Mouse (Mus musculus): ENCODE results near the gene Gm10778. TPM values are rescaled to one million over a fixed set of nuclear protein-coding genes. Genes with fewer than 3 reads are reported as not detected.
"Not testable (repeated sequence)": the region's sequence is repeated elsewhere in the genome, so short reads cannot be mapped to it uniquely, and the experiment has no call there.

Gm10778 gene
- polyA plus RNA-seq, 1 experiment from 2014 or later: 6.3 TPM

GRCm38 (mm10) chr10:81638101-81638500 lies 10.8 kb upstream of the Gm10778 start:
- Histone ChIP-seq H3K9me3 (ENCODE audit: control insufficient read depth, low read depth, low read length) (no peaks in the 10 kb centered on the region), H3K27ac (ENCODE audit: low read length) (no peak overlapping the region), H3K4me2 (replicated peaks; ENCODE audit: low read depth, low read length) (no peak overlapping the region), H3K36me3 (ENCODE audit: control insufficient read depth, insufficient read depth, low read length) (no peaks in the 10 kb centered on the region), H3K4me1 (ENCODE audit: control insufficient read depth, insufficient read depth, low read length) (peaks cover 10% of the 10 kb centered on the region), H3K27me3 (ENCODE audit: control insufficient read depth, insufficient read depth, low read length) (no peaks in the 10 kb centered on the region), H3K9ac (replicated peaks; ENCODE audit: low read depth, low read length) (no peak overlapping the region), H3K4me3 (ENCODE audit: low read depth, low read length) (no peak overlapping the region)
- no peak for ATAC-seq (ENCODE audit: insufficient number of reproducible peaks, insufficient read depth, low FRiP score, low read depth)
- whole genome bisulfite sequencing: 70% methylated on average over 6 of the region's 6 CpGs

GRCm38 (mm10) chr10:81640825-81641224 lies 8.0 kb upstream of the Gm10778 start:
- not testable (repeated sequence) for H3K4me2 ChIP-seq (replicated peaks; ENCODE audit: low read depth, low read length); H3K27me3 ChIP-seq (ENCODE audit: control insufficient read depth, insufficient read depth, low read length); H3K4me3 ChIP-seq (ENCODE audit: low read depth, low read length); H3K9me3 ChIP-seq (ENCODE audit: control insufficient read depth, low read depth, low read length); H3K27ac ChIP-seq (ENCODE audit: low read length); ATAC-seq (ENCODE audit: insufficient number of reproducible peaks, insufficient read depth, low FRiP score, low read depth); H3K9ac ChIP-seq (replicated peaks; ENCODE audit: low read depth, low read length); H3K36me3 ChIP-seq (ENCODE audit: control insufficient read depth, insufficient read depth, low read length)
- H3K4me1 ChIP-seq (ENCODE audit: control insufficient read depth, insufficient read depth, low read length): peaks cover 10% of the 10 kb centered on the region
- 26% methylated on average over 4 of the region's 4 CpGs for WGBS

- WGBS: 89% methylated on average over 2 of the region's 2 CpGs
- no peak overlapping the region for H3K4me2 ChIP-seq (replicated peaks; ENCODE audit: low read depth, low read length)
- H3K36me3 ChIP-seq (ENCODE audit: control insufficient read depth, insufficient read depth, low read length): no peaks in the 10 kb centered on the region
- no peak for ATAC-seq (ENCODE audit: insufficient number of reproducible peaks, insufficient read depth, low FRiP score, low read depth)
- no peak overlapping the region for H3K9ac ChIP-seq (replicated peaks; ENCODE audit: low read depth, low read length)
- no peaks in the 10 kb centered on the region for H3K27me3 ChIP-seq (ENCODE audit: control insufficient read depth, insufficient read depth, low read length)
- no peak overlapping the region for H3K27ac ChIP-seq (ENCODE audit: low read length)
- H3K4me3 ChIP-seq (ENCODE audit: low read depth, low read length): no peak overlapping the region
- H3K4me1 ChIP-seq (ENCODE audit: control insufficient read depth, insufficient read depth, low read length): peaks cover 10% of the 10 kb centered on the region
- H3K9me3 ChIP-seq (ENCODE audit: control insufficient read depth, low read depth, low read length): no peaks in the 10 kb centered on the region
Measured at GRCm38 (mm10) chr10:81641566-81641965, 7.3 kb upstream of the Gm10778 start.

- WGBS: 74% methylated on average over 8 of the region's 8 CpGs
- Histone ChIP-seq H3K9ac (replicated peaks; ENCODE audit: low read depth, low read length) (0 out of 2 replicates have a peak overlapping the region, but pooled peaks have one; percentile 92), H3K27me3 (ENCODE audit: control insufficient read depth, insufficient read depth, low read length) (no peaks in the 10 kb centered on the region), H3K27ac (ENCODE audit: low read length) (no peak overlapping the region), H3K4me1 (ENCODE audit: control insufficient read depth, insufficient read depth, low read length) (peaks cover 10% of the 10 kb centered on the region), H3K9me3 (ENCODE audit: control insufficient read depth, low read depth, low read length) (no peaks in the 10 kb centered on the region), H3K4me2 (replicated peaks; ENCODE audit: low read depth, low read length) (peak overlapping the region; percentile 92), H3K4me3 (ENCODE audit: low read depth, low read length) (peak overlapping the region; percentile 73), H3K36me3 (ENCODE audit: control insufficient read depth, insufficient read depth, low read length) (no peaks in the 10 kb centered on the region)
- ATAC-seq (ENCODE audit: insufficient number of reproducible peaks, insufficient read depth, low FRiP score, low read depth): no peak
Measured at GRCm38 (mm10) chr10:81641978-81642647, 6.7 kb upstream of the Gm10778 start.

GRCm38 (mm10) chr10:81642648-81643448 lies 6.0 kb upstream of the Gm10778 start:
- Histone ChIP-seq H3K36me3 (ENCODE audit: control insufficient read depth, insufficient read depth, low read length) (no peaks in the 10 kb centered on the region), H3K4me2 (replicated peaks; ENCODE audit: low read depth, low read length) (peak overlapping the region; percentile 92), H3K4me3 (ENCODE audit: low read depth, low read length) (peak overlapping the region; percentile 73), H3K4me1 (ENCODE audit: control insufficient read depth, insufficient read depth, low read length) (peaks cover 10% of the 10 kb centered on the region), H3K27me3 (ENCODE audit: control insufficient read depth, insufficient read depth, low read length) (no peaks in the 10 kb centered on the region), H3K9ac (replicated peaks; ENCODE audit: low read depth, low read length) (peak overlapping the region; percentile 92), H3K27ac (ENCODE audit: low read length) (peak overlapping the region; percentile 97), H3K9me3 (ENCODE audit: control insufficient read depth, low read depth, low read length) (no peaks in the 10 kb centered on the region)
- ATAC-seq (ENCODE audit: insufficient number of reproducible peaks, insufficient read depth, low FRiP score, low read depth): peak; percentile 28
- WGBS: 15% methylated on average over 24 of the region's 24 CpGs

GRCm38 (mm10) chr10:81643449-81644055 lies 5.3 kb upstream of the Gm10778 start:
- Histone ChIP-seq H3K27me3 (ENCODE audit: control insufficient read depth, insufficient read depth, low read length) (no peaks in the 10 kb centered on the region), H3K4me3 (ENCODE audit: low read depth, low read length) (peak overlapping the region; percentile 73), H3K9ac (replicated peaks; ENCODE audit: low read depth, low read length) (peak overlapping the region; percentile 92), H3K9me3 (ENCODE audit: control insufficient read depth, low read depth, low read length) (no peaks in the 10 kb centered on the region), H3K4me2 (replicated peaks; ENCODE audit: low read depth, low read length) (peak overlapping the region; percentile 92), H3K4me1 (ENCODE audit: control insufficient read depth, insufficient read depth, low read length) (peaks cover 10% of the 10 kb centered on the region), H3K27ac (ENCODE audit: low read length) (peak overlapping the region; percentile 97), H3K36me3 (ENCODE audit: control insufficient read depth, insufficient read depth, low read length) (no peaks in the 10 kb centered on the region)
- under 1% methylated on average over 70 of the region's 75 CpGs for WGBS
- peak; percentile 89 for ATAC-seq (ENCODE audit: insufficient number of reproducible peaks, insufficient read depth, low FRiP score, low read depth)

GRCm38 (mm10) chr10:81644162-81644561 lies 4.7 kb upstream of the Gm10778 start:
- Histone ChIP-seq H3K27ac (ENCODE audit: low read length) (peak overlapping the region; percentile 97; the same call in 1 of the 2 replicates), H3K36me3 (ENCODE audit: control insufficient read depth, insufficient read depth, low read length) (no peaks in the 10 kb centered on the region), H3K9me3 (ENCODE audit: control insufficient read depth, low read depth, low read length) (no peaks in the 10 kb centered on the region), H3K4me3 (ENCODE audit: low read depth, low read length) (peak overlapping the region; percentile 73), H3K9ac (replicated peaks; ENCODE audit: low read depth, low read length) (0 out of 2 replicates have a peak overlapping the region, but pooled peaks have one; percentile 92), H3K27me3 (ENCODE audit: control insufficient read depth, insufficient read depth, low read length) (no peaks in the 10 kb centered on the region), H3K4me1 (ENCODE audit: control insufficient read depth, insufficient read depth, low read length) (peaks cover 10% of the 10 kb centered on the region), H3K4me2 (replicated peaks; ENCODE audit: low read depth, low read length) (peak overlapping the region; percentile 92)
- ATAC-seq (ENCODE audit: insufficient number of reproducible peaks, insufficient read depth, low FRiP score, low read depth): peak; percentile 3; the same call in 1 of the 2 replicates
- WGBS: 46% methylated on average over 2 of the region's 2 CpGs

- no peaks in the 10 kb centered on the region for H3K9me3 ChIP-seq (ENCODE audit: control insufficient read depth, low read depth, low read length)
- no peak overlapping the region for H3K4me2 ChIP-seq (replicated peaks; ENCODE audit: low read depth, low read length)
- no peak overlapping the region for H3K27ac ChIP-seq (ENCODE audit: low read length)
- H3K9ac ChIP-seq (replicated peaks; ENCODE audit: low read depth, low read length): no peak overlapping the region
- WGBS: 90% methylated on average over 18 of the region's 18 CpGs
- no peaks in the 10 kb centered on the region for H3K36me3 ChIP-seq (ENCODE audit: control insufficient read depth, insufficient read depth, low read length)
- peaks cover 10% of the 10 kb centered on the region for H3K4me1 ChIP-seq (ENCODE audit: control insufficient read depth, insufficient read depth, low read length)
- H3K27me3 ChIP-seq (ENCODE audit: control insufficient read depth, insufficient read depth, low read length): no peaks in the 10 kb centered on the region
- no peak for ATAC-seq (ENCODE audit: insufficient number of reproducible peaks, insufficient read depth, low FRiP score, low read depth)
- H3K4me3 ChIP-seq (ENCODE audit: low read depth, low read length): no peak overlapping the region
Measured at GRCm38 (mm10) chr10:81644716-81645115, 4.1 kb upstream of the Gm10778 start.

Measured in stomach, embryonic 14.5 days (tissue).